ENCODE assay signal across 8 mouse cellular contexts in genomic region chr1:171234126-171234525, GRCm38 (mm10). TPM values are rescaled to one million over a fixed set of nuclear protein-coding genes. Genes with fewer than 3 reads are reported as not detected.
DNase-seq lines count a peak whose midpoint lies in the region; ATAC-seq lines count a peak whose summit lies in the region.

TSS of gene Fcer1g (minus strand) at chr1:171234365.

- H3K9me3 ChIP-seq in heart, embryonic 10.5 days, result no peaks in the 10 kb centered on the region
- no peaks in the 10 kb centered on the region for H3K9me3 ChIP-seq in midbrain, embryonic 12.5 days

- no peak within 1 kb of the TSS for H3K4me3 ChIP-seq in heart, embryonic 10.5 days
- H3K4me3 ChIP-seq in midbrain, embryonic 12.5 days, result no peak within 1 kb of the TSS

- no peak within 1 kb of the TSS for H3K4me2 ChIP-seq in midbrain, embryonic 12.5 days (replicated peaks)

- H3K4me1 ChIP-seq in heart, embryonic 10.5 days, result peaks cover 33% of the 10 kb centered on the region
- H3K4me1 ChIP-seq in midbrain, embryonic 12.5 days, result peaks cover 8% of the 10 kb centered on the region; the same call in 1 of the 2 replicates

- DNase-seq in heart, embryonic 10.5 days (ENCODE audit: low spot score), result no peak
- no peak for DNase-seq in heart, postnatal 4 days
- DNase-seq in adrenal gland, postnatal 10 days, result no peak
- DNase-seq in layer of hippocampus, postnatal 36 days, result no peak
- DNase-seq in urinary bladder, postnatal 14 days (ENCODE audit: low spot score), result no peak
- DNase-seq in right cerebral cortex, adult 2 months (ENCODE audit: low spot score in 2 of 2), result no peak

- peak within 1 kb of the TSS; percentile 6; the same call in 1 of the 2 replicates for H3K27ac ChIP-seq in heart, embryonic 10.5 days
- H3K27ac ChIP-seq in midbrain, embryonic 12.5 days (replicated peaks), result no peak within 1 kb of the TSS

- 88% methylated on average over 14 of the region's 14 CpGs for WGBS in heart, embryonic 10.5 days
- WGBS in midbrain, embryonic 12.5 days, result 93% methylated on average over 14 of the region's 14 CpGs

- H3K36me3 ChIP-seq in heart, embryonic 10.5 days, result peaks cover 55% of the 10 kb centered on the region
- peaks cover 57% of the 10 kb centered on the region for H3K36me3 ChIP-seq in midbrain, embryonic 12.5 days

- H3K27me3 ChIP-seq in heart, embryonic 10.5 days (ENCODE audit: insufficient read depth, poor library complexity, severe bottlenecking), result no peaks in the 10 kb centered on the region
- H3K27me3 ChIP-seq in midbrain, embryonic 12.5 days, result no peaks in the 10 kb centered on the region

- peak; percentile 64 for ATAC-seq in granulocyte monocyte progenitor cell, adult 5-6 weeks (replicated peaks; ENCODE audit: poor library complexity, severe bottlenecking)
- no peak for ATAC-seq in midbrain, embryonic 12.5 days (ENCODE audit: low FRiP score, low read depth)

- no peak within 1 kb of the TSS for H3K9ac ChIP-seq in midbrain, embryonic 12.5 days (replicated peaks)

RNA-seq across cellular contexts. Expression of gene Fcer1g, which starts in this region (rescaled TPM):
- 4.9 and 12.1 TPM in 2 replicates for polyA plus RNA-seq in heart, embryonic 10.5 days (2016; fragmentation: Nextera tagmentation; extraction: Ambion mirVana)
- total RNA-seq in heart, postnatal 4 days (2021), result 10 to 100 TPM in 1 of 2 experiments, 1 to 10 TPM in 1; 8.7 to 10.1 TPM
- 10 to 100 TPM; 14.4 to 19.2 TPM for total RNA-seq in adrenal gland, postnatal 10 days (2021)
- 327 and 359 TPM in 2 replicates for total RNA-seq in granulocyte monocyte progenitor cell, adult 5-6 weeks (2014; fragmentation: Nextera tagmentation)
- total RNA-seq in granulocyte monocyte progenitor cell, adult 5-6 weeks (2017), result 143 and 171 TPM in 2 replicates
- 10 to 100 TPM; 13.5 to 15.2 TPM for total RNA-seq in layer of hippocampus, postnatal 36 days (2021)
- 22.3 and 28.4 TPM in 2 replicates for polyA plus RNA-seq in midbrain, embryonic 12.5 days (2016; fragmentation: Nextera tagmentation; extraction: Ambion mirVana)

Comparison
In these comparisons a context has a peak if more than half of its experiments do, and no peak if none do; other contexts are left out.
1. RNA of gene Fcer1g (total RNA-seq): 143 to 359 TPM in granulocyte monocyte progenitor cell, adult 5-6 weeks; 14.4 to 19.2 TPM in adrenal gland, postnatal 10 days, 13.5 to 15.2 TPM in layer of hippocampus, postnatal 36 days and 8.7 to 10.1 TPM in heart, postnatal 4 days; every median in the first group is over 4 times any median in the second.